Mouse (Mus musculus) heart, postnatal 0 days (tissue): Measurements from ENCODE around the gene Letm1.

Experiments used
- CTCF ChIP-seq: IDR thresholded peaks from 2 replicates; pipeline ENCODE4 v1.5.1; 2016; ENCODE audit warnings: antibody characterized with exemption, control low read depth, low read depth
- EP300 ChIP-seq: IDR thresholded peaks from 2 replicates; pipeline ENCODE4 v1.6.1; 2016; ENCODE audit warnings: antibody characterized with exemption, low read depth

GRCm38 (mm10) chr5:33782345-33782998 lies at the start of gene Letm1:
- TF ChIP-seq CTCF (0 out of 2 replicates have a peak, but pooled peaks have one; percentile 8), EP300 (no peak)
